Mouse (Mus musculus) C2C12 (cell line): ENCODE measurements around the gene Tmcc2.

Experiments used
- CTCF ChIP-seq: IDR thresholded peaks from one replicate; pipeline ENCODE4 v1.5.1; 2011; ENCODE audit not compliant: control insufficient read depth, insufficient read depth, insufficient read length
- MAX ChIP-seq: IDR thresholded peaks from one replicate; pipeline ENCODE4 v1.6.1; 2011; ENCODE audit warnings: mild to moderate bottlenecking, control low read depth
- MYOD1 ChIP-seq: IDR thresholded peaks from one replicate; pipeline ENCODE4 v1.6.1; 2011; ENCODE audit warnings: low read depth; ENCODE audit not compliant: control insufficient read depth, insufficient read length
- USF1 ChIP-seq: IDR thresholded peaks from one replicate; pipeline ENCODE4 v1.6.1; 2011; ENCODE audit warnings: low read depth, mild to moderate bottlenecking, control low read depth, moderate library complexity

DNA sequence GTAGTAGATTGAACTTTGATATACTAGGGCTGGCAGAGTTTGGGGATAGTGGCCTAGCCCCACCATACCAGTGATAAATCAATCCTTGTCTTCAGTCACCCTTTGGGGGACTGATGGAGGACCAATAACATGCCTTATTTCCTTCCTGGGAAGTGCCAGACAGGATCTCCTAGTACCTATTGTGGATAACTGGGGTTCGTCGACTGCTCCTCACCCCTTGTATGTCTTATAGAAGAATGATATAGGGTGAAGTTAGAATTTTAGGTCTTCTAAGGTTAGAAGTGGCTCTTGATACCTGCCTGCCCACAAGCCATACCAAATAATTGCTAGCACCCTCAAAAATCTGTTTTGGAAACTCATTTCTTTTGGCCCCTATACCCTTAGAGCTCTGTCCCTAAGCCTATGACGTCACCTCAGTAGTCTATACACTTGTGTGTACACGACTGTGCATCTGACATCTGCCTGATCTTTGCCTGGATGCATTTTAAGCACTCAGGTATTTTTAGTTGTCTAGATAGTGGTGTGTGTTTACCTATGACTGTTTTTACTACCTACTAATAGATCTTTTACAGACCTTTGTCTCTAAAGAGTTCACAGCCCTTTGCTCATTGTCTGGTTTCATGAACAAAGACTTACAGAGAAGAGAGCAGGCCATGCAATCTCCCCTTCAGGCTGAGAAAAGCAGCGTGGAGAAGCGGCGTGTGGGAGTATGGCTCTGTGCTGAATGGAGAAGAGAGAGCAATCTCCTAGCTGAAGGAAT, 69.1 kb downstream of the Tmcc2 start:
- TF ChIP-seq MYOD1 (no peak), CTCF (no peak), MAX (no peak), USF1 (no peak)
